Mouse (Mus musculus): ENCODE results near the gene Egf.

DNA sequence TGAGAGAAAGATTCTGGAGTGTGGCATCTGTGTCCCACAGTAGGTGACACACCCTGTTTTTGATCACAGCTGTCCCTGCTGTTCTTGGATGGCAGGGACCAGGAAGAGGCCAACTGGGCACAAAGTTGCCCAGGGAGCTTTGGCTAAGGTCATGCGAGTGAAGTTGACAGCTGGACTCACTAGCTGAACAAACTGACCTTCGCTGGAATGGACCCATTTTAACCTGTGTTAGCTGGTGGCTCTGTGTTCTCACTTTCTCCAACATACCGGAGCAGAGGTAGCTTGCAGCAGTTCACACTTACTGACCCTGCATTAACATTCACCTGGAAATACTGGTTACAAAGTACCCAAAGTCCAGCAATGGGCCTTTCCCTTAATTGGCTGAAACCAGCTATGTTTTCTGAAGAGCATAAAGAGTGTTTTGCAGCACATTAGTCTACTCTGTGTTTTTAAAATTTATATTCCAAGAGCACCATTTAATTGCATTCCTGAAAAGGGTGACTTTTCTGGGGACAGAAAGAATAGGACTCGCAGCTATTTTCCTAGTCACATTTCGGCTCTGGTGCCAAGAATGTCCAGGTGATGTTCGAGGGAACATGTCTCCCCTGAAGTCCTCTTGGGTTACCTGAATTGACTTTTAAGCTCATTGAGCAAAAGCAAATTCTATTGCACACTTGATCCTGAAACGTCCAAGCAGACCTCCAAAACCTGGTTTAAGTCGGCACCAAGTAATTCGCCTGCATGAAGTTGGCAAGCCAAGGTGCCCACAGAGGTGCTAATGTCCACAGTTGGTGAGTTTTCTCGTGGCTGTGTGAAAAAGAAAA is 12.1 kb upstream of the Egf start:
- TF ChIP-seq CTCF (IDR thresholded peaks at IDR 0.05; ENCODE audit: low read depth) = no peak
- no peak for TF ChIP-seq EP300 (IDR thresholded peaks at IDR 0.05; ENCODE audit: low read depth)

All from liver, postnatal 0 days (tissue).